Mouse (Mus musculus): ENCODE data around the gene Zfyve21.

DNA sequence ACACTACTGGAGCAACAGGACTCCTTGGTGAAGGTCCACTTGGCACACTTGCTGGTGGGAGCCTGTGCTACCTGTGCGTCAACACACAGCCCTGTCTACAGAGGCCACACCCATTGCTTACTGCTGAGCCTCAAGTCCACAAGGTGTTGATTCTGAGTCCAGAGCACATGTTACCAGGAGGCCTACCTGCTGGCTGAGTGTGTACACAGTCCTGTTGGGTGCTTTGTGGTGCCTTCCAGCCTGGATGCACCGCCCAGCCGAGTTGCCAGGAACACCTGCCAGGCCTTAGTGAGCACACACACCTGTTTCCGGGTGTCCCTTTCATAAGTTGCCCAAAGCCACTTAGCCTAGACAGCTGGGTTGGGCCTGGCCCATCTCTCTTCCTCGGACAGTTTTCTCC is 10.4 kb upstream of the Zfyve21 start:
- no peak for TF ChIP-seq CTCF (IDR thresholded peaks at IDR 0.05)
- TF ChIP-seq EP300 (IDR thresholded peaks at IDR 0.05; ENCODE audit: insufficient read depth, low read depth, low read length), result no peak

Data from heart, adult 2 months (tissue).